Mouse (Mus musculus) intestine, postnatal 0 days (tissue): ENCODE measurements around the gene Dner. TPM values are rescaled to one million over a fixed set of nuclear protein-coding genes. Genes with fewer than 3 reads are reported as not detected.

Experiments
- ATAC-seq: fragments of 200-750 bp; cut with Nextera tagmentation; 2 replicates; pipeline ENCODE4 v1.8.0; 2017; ENCODE audit warnings: mild to moderate bottlenecking, moderate TSS enrichment, moderate library complexity
- H3K27ac ChIP-seq: fragments of 300-500 bp; sonication (generic); 2 replicates; pipeline ENCODE4 v1.5.1; 2014; ENCODE audit warnings: mild to moderate bottlenecking, low read depth, low read length, moderate library complexity
- H3K27me3 ChIP-seq: fragments of 300-500 bp; sonication (generic); replicated peaks from 2 replicates; pipeline ENCODE4 v1.6.1; 2014; ENCODE audit warnings: low read length, mixed read lengths; ENCODE audit not compliant: control insufficient read depth, insufficient read depth
- H3K36me3 ChIP-seq: fragments of 300-500 bp; sonication (generic); 2 replicates; pipeline ENCODE4 v1.6.1; 2014; ENCODE audit warnings: mild to moderate bottlenecking, moderate library complexity; ENCODE audit not compliant: control insufficient read depth, insufficient read depth
- H3K4me1 ChIP-seq: fragments of 300-500 bp; sonication (generic); replicated peaks from 2 replicates; pipeline ENCODE4 v1.6.1; 2014; ENCODE audit warnings: antibody characterized with exemption, low read length, mixed read lengths; ENCODE audit not compliant: control insufficient read depth, insufficient read depth
- H3K4me2 ChIP-seq: fragments of 300-500 bp; sonication (generic); replicated peaks from 2 replicates; pipeline ENCODE4 v1.6.1; 2014; ENCODE audit warnings: low read depth, mild to moderate bottlenecking, moderate library complexity
- H3K4me3 ChIP-seq: fragments of 300-500 bp; sonication (generic); 2 replicates; pipeline ENCODE4 v1.5.1; 2014; ENCODE audit warnings: low read depth, low read length
- H3K9ac ChIP-seq: fragments of 300-500 bp; sonication (generic); 2 replicates; pipeline ENCODE4 v1.6.1; 2014; ENCODE audit warnings: mild to moderate bottlenecking, low read depth, low read length
- H3K9me3 ChIP-seq: fragments of 300-500 bp; sonication (generic); 2 replicates; pipeline ENCODE4 v1.6.1; 2016; ENCODE audit warnings: mixed run types; ENCODE audit not compliant: control insufficient read depth
- CTCF ChIP-seq: sonication (generic); IDR thresholded peaks from 2 replicates; pipeline ENCODE4 v1.5.1; 2016; ENCODE audit warnings: low read depth, mild to moderate bottlenecking, control low read depth, antibody characterized with exemption, moderate library complexity
- WGBS: fragments of 180-500 bp; shearing (Covaris S2); extraction: QIAGEN DNeasy Blood & Tissue Kit; methylation state at CpG from one replicate; pipeline ENCODE4 v1.1.7; 2014; 5-methylcytosine and 5-hydroxymethylcytosine counted together
- polyA plus RNA-seq: library from polyadenylated mRNA; unstranded; fragments of >200 nt; fragmentation: Nextera tagmentation; extraction: Ambion mirVana; gene quantifications from 2 replicates; pipeline ENCODE4 v1.2.1, GENCODE M21; 2015

Gene Dner
- polyA plus RNA-seq, 1 experiment from 2014 or later = 2.1 TPM

GRCm38 (mm10) chr1:84646781-84647180, 49.2 kb downstream of the Dner start:
- H3K4me3 ChIP-seq = no peak overlapping the region
- H3K27me3 ChIP-seq = no peaks in the 10 kb centered on the region
- no peak for TF ChIP-seq CTCF
- ATAC-seq = no peak
- 93% methylated on average over 2 of the region's 2 CpGs for WGBS
- no peaks in the 10 kb centered on the region for H3K36me3 ChIP-seq
- no peak overlapping the region for H3K27ac ChIP-seq
- H3K9me3 ChIP-seq = no peaks in the 10 kb centered on the region
- H3K9ac ChIP-seq = no peak overlapping the region
- H3K4me1 ChIP-seq = no peaks in the 10 kb centered on the region
- no peak overlapping the region for H3K4me2 ChIP-seq

DNA sequence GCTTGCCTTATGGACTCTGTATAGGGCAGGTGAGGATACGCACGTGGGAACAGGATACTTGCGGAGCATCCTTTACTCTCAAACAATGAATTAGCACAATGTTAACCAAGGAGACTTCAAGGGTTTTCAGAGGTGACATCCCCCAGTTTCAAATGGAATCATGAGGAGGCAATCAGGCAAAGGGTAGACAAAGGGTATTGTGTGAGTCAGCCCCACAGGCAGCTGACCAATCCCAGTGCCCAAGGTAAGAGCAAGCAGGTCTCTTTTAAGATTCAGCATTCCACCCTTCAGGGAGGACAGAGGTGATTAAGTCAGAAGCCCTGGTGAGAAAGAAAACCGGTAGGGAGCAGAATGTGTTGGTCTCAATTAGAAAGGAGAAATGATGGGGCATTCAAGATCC, 55.6 kb downstream of the Dner start:
- Histone ChIP-seq H3K4me1 (no peaks in the 10 kb centered on the region), H3K36me3 (no peaks in the 10 kb centered on the region), H3K4me3 (no peak overlapping the region), H3K27me3 (no peaks in the 10 kb centered on the region), H3K27ac (no peak overlapping the region), H3K9me3 (no peaks in the 10 kb centered on the region), H3K9ac (no peak overlapping the region), H3K4me2 (no peak overlapping the region)
- TF ChIP-seq CTCF = no peak
- WGBS = 65% methylated on average over 4 of the region's 4 CpGs
- no peak for ATAC-seq

- H3K9me3 ChIP-seq = no peaks in the 10 kb centered on the region
- H3K36me3 ChIP-seq = no peaks in the 10 kb centered on the region
- H3K27ac ChIP-seq = no peak overlapping the region
- H3K4me3 ChIP-seq = no peak overlapping the region
- no peaks in the 10 kb centered on the region for H3K27me3 ChIP-seq
- WGBS = 47% methylated on average over 6 of the region's 6 CpGs
- TF ChIP-seq CTCF = no peak
- no peak for ATAC-seq
- no peak overlapping the region for H3K9ac ChIP-seq
- no peaks in the 10 kb centered on the region for H3K4me1 ChIP-seq
- no peak overlapping the region for H3K4me2 ChIP-seq
Observed at GRCm38 (mm10) chr1:84636890-84637289, 59.1 kb downstream of the Dner start.

DNA sequence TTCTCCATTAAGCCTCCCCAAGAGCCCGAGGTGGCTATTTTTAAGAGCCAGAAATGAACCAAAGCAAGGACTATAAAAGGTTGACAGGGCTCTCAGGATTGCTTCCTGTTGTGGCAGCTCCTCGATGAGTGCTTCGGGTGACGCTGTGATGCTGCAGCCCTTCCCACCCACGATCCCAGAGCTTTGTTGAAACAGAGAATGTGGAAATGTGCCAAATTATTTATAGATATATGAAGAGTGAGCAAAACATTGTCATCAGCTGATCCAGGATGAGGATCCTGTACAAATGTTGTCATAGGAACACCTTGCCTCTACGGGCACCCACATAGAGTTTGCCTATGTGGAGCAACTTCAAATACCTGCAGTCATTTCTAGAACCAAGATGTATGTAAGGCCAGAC, 67.8 kb downstream of the Dner start:
- TF ChIP-seq CTCF = no peak
- no peak overlapping the region for H3K9ac ChIP-seq
- H3K9me3 ChIP-seq = no peaks in the 10 kb centered on the region
- H3K4me1 ChIP-seq = no peaks in the 10 kb centered on the region
- no peak overlapping the region for H3K4me2 ChIP-seq
- H3K4me3 ChIP-seq = no peak overlapping the region
- no peak overlapping the region for H3K27ac ChIP-seq
- no peak for ATAC-seq
- H3K27me3 ChIP-seq = no peaks in the 10 kb centered on the region
- H3K36me3 ChIP-seq = no peaks in the 10 kb centered on the region
- WGBS = 74% methylated on average over 6 of the region's 6 CpGs

DNA sequence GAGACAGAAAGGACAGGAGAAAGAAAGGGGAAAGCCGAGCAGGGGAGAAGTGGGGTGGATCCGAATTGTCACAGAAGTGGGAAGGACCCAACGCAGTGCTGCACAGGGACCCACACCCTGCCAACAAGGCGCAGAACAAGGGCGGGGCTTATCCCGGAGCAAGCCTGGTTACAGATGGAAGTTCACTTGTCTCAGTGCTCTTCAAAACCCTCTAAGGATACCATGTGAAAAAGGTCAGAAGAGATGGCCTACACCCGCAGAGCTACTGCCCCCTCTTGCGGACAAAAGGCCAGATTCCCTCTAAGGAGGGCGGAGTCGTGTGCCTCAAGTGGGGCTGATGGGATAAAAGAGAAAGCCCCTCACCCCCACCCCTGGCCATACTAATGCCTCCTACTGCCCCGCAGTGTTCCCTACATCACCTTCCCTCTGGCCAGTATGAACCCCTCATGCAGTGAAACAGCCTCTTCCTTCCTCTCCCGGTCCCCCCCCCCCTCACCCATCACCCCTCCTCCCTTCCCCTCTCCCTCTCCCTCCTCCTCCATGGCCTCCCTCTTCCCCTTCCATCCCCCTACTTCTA, 73.0 kb downstream of the Dner start:
- TF ChIP-seq CTCF = peak; percentile 27; the same call in 1 of the 2 replicates
- 26% methylated on average over 12 of the region's 12 CpGs for WGBS
- H3K27me3 ChIP-seq = no peaks in the 10 kb centered on the region
- no peak overlapping the region for H3K9ac ChIP-seq
- no peaks in the 10 kb centered on the region for H3K9me3 ChIP-seq
- no peak overlapping the region for H3K4me3 ChIP-seq
- H3K27ac ChIP-seq = no peak overlapping the region
- no peaks in the 10 kb centered on the region for H3K4me1 ChIP-seq
- no peak overlapping the region for H3K4me2 ChIP-seq
- no peak for ATAC-seq
- H3K36me3 ChIP-seq = no peaks in the 10 kb centered on the region

DNA sequence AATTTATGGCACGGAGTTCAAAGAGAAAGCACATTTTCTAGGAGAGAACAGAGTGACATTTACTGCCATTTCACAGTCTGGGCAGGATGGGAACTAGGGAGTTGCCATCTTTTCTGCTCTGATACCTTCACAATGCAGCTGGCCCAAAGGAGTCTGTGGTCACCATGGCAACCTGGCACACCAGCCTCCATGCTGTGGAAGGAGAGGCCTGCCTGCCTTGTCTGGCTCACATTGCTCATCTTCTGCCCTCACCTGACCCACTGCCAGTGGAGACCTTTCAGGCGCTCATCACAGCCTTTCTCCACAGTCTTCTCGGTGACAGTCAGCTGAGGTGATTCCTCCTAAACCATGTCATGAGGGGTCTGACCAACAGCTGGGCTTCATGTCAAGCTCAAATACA, 74.7 kb downstream of the Dner start:
- no peak overlapping the region for H3K27ac ChIP-seq
- H3K4me3 ChIP-seq = no peak overlapping the region
- WGBS = 78% methylated on average over 3 of the region's 3 CpGs
- ATAC-seq = no peak
- no peaks in the 10 kb centered on the region for H3K36me3 ChIP-seq
- TF ChIP-seq CTCF = no peak
- H3K4me1 ChIP-seq = no peaks in the 10 kb centered on the region
- no peaks in the 10 kb centered on the region for H3K27me3 ChIP-seq
- H3K9ac ChIP-seq = no peak overlapping the region
- H3K9me3 ChIP-seq = no peaks in the 10 kb centered on the region
- no peak overlapping the region for H3K4me2 ChIP-seq
